Mouse (Mus musculus) gonadal fat pad, adult 2 months (tissue): ENCODE results near the gene Pla2g6. TPM values are rescaled to one million over a fixed set of nuclear protein-coding genes. Genes with fewer than 3 reads are reported as not detected.

Source experiments
- DNase-seq: peaks from one replicate; pipeline ENCODE4 v3.0.0-alpha.2; 2012; ENCODE audit warnings: low read depth
- polyA plus RNA-seq: library from polyadenylated mRNA; depleted of rRNA; stranded (reverse); fragments of >200 nt; gene quantifications from 2 replicates; pipeline ENCODE4 v1.2.3, GENCODE M21; 2012

The Pla2g6 gene
- polyA plus RNA-seq, 1 experiment: 44.8 TPM

DNA sequence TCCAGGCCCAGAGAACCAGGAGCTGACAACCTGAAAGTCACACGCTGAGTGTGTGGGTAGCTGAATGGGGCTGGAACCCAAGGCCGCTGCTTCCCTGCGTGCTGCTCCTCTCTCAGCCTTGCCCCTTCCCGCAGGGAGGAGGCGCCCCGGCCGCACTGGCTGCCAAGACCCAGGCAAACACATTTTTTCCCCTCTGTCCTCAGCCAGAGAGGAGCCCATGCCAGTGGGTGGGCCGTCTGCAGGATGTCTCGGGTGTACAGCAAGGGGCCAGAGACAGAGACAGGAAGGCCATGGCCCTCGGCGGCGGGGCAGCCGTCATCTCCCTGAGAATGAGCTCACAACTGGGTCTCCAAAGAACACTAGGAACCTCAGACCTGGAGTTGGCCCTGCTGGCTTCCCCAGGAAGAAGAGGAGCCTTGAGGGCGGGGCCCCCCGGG, 23.2 kb upstream of the Pla2g6 start:
- DNase-seq: no peak

DNA sequence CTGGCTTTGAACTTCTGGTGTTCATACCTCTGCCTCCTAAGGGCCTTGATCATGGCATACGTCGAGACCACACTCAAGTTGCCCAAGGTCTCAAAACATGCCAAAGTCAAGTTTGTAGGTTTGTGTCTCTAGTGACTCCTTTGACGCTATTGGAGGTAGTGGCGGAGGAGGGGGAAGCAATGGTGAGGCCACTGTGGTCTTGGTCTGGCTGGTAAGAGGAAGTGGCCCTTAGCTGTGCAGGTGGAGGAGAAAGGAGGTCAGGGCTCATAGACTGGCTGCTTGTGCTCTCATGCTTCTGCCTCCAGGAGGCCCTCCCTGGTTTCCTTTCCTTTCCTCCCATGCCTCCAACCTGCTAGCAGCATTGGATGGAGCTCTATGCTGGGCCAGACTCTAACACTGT, 22.7 kb upstream of the Pla2g6 start:
- DNase-seq: no peak

DNA sequence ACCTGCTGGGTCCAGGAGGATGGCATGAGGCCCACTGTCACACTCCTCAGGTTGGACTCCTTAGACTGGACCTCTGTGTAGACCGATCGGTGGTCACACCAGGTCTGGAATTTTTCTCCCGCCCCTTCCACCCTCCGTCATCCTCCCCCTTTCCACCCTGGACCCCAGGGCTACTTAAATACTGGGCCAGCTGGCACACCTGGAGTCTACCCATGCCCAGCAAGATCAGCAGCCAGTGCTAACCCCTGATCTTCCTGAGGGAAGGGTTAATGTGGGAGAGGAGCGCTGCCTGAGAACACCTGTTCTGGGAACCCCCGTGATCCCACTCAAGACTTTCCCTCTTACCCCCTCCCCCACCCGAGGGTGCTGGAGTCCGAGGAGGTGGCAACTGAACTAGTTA, 20.5 kb upstream of the Pla2g6 start:
- no peak for DNase-seq

DNA sequence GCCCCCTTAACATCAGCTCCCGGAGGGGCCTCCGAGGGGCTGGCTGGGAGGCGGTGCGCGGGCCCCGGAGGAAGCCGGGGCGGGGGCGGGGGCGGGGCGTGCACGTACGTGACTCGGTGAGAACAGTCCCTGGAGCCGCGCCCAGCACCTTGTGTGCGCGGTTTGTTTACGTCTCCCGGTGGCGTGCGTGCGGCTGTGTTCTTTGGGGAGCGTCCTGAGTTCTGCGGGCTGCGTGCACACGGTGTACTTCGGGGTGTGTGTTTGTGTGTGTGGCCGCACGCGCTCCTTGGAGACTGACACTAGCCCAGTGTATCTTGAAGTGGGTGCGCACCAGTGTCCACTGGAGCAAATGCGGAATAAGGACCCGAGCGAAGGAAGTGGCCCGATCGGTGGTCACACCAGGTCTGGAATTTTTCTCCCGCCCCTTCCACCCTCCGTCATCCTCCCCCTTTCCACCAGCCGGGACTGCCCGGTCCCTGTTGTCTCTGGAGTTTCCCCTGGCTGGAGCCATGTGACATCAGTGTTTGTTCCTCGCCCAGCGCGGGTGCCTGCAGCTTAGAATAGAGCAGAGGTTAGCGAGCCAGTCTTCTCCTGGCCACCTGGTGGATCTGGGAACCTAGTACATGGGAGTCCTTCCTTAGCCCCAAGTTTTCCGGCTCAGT, 19.8 kb upstream of the Pla2g6 start:
- DNase-seq: no peak

DNA sequence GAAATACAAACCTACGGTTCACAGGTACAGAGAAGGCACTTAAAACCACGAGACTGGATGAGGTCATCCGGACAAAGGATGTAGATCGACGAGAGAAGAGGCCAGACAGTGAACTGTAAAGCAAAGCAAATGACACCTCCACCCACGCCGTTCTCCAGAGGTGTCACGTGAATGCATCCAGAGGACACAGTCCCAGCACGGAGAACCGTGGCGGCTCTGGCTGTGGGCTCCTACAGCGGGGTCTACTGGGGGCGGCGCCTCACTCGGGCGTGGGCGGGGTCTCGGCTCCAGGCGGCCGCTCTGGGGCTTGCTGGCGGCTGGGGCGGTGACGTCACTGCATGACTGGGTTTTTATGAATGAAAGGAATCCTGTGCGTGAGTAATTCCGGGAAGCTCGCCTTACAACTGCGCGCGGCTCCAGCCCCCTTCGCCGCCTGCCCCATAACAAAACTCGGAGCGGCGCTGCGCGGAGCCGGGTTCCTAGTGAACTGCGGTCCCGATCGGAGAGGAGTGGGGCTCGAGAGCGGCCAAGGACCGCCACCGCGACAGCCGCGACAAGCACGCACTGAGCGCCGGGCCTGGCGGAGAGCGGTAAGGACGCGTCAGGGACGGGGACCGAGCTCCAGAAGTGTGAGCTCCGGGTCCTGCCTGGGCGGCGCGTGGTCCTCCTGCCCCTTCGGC, 19.1 kb upstream of the Pla2g6 start:
- DNase-seq: no peak

DNA sequence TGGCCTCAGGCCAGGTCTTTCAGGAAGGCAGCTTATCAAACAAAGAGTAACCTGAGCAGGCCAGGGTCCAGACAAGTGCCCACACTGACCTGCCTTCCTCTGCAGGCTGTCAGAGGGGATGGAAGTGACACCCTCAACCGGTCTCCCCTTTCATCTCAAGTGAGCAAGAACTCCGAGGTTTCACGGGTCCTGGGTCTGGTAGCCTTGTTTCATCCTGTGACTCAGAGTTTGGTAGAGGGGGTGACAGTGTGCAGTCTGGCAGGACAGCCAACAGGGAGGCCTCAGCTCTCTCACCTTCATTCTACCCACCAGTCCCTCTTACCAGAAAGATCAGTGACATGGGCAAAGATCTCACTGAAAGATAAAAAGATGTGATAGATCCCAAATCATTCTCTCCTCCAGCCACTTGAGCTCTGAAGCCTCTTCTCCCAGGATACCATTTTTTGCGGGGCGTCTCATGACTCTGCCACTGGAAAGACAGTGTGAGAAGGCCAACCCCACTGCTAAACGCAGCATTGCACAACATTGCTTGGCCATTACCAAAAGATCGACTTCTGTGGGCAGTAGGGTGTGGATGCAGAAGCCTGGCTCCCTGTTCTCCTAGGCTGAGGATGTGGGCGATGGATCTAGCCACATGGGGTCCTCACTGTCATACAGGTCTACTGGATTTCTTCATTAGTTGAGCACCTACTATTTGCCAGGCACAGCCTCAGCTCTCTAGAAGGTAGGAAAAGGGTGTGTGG, 18.0 kb upstream of the Pla2g6 start, which contains the start of gene Maff:
TSS of gene Maff (plus strand) at position 571 of the 743 bp plus-strand sequence.
- DNase-seq: no peak

DNA sequence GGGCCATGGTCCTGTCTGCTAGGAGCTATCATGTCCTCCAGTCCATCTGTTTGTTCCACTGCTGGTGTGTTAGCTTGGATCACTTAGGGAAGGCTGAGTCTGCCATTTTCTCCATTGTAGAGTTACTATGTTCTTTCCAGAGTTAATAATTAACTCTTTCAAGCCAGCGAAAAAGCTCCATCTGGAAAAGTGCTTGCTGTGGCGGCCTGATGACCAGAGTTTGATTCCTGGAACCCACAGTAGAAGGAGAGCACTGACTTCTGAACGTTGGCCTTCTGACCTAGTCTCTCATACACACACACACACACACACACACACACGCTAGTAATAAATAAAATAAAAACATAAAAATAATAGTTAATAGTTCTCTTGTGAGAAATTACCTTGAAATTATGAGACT, 16.4 kb upstream of the Pla2g6 start:
- DNase-seq: no peak

DNA sequence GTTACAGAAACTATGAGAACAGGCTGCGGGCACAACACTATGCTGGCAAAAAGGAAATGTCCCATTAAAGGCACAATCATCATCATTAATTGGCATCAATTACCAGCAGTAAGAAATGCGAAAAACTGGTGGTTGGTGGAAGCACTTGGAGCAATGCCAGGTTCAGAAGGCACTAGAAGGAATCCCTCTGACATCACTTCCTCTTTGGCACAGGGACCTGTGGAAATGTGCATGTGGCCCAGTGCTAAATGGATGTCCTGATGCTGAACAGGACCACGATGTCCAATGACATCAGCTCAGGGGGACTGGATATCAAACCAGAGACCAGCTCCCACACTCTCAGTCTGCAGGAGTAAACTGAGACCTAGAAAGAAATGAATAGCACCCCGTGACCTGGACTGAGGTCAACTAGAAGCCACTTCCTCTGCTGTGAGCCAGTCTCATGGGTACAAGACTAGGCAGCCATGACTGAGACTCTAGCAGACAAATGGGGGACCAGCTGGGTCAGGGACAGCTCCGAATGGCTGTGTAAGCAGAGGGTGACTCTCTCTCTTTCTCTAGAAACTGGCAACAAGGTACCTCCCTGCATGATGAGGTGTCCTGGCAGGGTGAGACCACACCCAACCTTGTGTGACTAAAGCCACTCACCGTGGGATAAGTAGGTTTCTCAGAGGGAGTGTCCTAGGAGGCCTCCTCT, 14.6 kb upstream of the Pla2g6 start:
- no peak for DNase-seq

DNA sequence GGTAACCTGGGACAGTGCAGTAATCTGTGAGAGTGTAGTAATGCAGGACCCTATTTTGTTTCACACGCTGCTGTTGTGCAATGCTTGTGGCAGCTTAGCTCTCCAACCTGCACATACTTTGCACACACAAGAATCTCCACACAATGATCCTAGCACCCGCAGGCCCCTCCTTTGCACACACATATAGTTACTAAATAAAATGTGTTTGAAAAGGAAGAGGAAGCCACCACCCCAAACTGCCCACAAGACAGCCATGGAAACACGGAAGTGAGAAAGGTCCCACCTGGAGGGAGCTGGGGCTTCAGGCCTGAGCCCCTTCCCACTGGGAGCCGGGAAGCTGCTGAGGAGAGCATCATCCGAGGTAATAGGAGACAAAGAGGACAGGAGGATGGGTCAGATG, 10.8 kb upstream of the Pla2g6 start:
- no peak for DNase-seq

DNA sequence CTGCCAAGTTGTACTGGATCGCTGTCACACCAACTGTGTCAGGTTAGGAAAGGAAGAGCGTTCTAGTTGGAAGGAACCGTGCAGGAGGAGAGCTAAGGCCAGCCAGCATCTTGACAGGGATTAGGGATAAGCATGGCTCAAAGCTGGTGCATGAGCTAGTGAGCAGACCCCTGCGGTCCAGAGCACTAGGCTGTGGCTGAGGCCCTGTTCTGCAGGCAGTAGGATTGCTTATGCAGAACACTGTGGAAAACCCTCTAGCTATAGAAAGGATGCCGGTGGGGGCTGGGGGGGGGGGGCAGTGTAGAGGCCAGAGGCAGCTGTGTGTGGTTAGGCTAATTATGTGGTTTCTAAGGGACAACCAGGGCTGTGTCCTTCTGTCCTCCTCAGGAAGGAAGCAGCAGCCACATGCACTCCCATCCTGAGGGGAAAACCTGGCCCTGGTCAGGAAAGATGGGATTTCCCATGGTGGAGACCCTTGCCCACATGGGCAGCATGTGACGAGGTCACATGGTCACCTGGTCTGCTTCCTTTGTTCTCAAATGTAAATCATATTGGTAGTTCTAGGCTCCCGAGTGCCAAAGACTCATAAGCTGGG, 7.0 kb upstream of the Pla2g6 start:
- DNase-seq: no peak

DNA sequence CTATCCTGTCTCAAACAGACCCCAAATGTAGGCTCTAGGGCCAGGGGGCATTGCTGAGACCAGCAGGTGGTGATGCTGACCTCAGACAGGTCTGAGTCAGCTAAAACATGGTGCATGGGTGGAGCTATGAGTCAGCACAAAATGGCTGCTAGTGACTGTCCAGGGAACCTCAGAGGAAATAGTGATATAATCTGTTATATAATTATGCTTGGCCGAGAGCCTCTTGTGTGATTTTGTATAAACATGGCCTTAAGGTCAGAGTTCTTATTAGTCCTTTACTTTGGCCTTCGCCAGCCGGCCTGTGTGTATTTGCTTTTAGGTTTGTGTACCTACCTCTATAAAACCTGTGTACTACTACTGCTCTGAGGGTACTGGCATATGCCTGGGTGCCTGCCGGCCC, 5.2 kb upstream of the Pla2g6 start:
- no peak for DNase-seq

DNA sequence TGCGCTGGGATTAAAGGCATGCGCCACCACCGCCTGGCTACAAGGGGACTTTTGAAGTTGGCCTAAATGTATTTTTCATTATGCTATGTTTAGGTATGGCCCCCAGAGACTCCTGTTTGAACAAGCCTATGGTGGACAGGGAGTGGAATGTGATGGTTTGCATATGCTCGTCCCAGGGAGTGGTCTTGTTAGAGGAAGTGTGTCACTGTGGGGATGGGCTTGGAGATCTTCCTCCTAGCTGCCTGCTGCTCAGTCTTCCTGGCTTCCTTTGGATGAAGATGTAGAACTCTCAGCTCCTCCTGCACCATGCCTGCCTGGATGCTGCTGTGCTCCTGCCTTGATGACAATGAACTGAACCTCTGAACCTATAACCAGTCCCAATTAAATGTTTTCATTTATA, 2.3 kb upstream of the Pla2g6 start:
- DNase-seq: no peak

DNA sequence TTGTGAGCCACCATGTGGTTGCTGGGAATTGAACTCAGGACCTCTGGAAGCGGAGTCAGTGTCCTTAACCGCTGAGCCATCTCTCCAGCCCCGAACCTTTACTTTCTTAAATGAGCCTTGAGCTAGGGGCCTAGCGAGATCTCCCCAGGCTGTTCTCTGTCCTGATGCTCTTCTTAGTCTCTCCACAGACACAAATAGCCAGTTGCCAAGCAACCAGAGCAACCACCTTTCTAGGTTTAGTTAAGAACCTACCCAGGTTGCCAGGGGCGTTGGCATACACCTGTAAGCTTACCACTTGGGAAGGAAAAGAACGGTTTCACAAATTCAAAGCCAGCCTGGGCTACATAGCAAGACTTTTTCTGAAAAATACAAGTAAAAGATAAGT, 1.8 kb upstream of the Pla2g6 start:
- DNase-seq: no peak

DNA sequence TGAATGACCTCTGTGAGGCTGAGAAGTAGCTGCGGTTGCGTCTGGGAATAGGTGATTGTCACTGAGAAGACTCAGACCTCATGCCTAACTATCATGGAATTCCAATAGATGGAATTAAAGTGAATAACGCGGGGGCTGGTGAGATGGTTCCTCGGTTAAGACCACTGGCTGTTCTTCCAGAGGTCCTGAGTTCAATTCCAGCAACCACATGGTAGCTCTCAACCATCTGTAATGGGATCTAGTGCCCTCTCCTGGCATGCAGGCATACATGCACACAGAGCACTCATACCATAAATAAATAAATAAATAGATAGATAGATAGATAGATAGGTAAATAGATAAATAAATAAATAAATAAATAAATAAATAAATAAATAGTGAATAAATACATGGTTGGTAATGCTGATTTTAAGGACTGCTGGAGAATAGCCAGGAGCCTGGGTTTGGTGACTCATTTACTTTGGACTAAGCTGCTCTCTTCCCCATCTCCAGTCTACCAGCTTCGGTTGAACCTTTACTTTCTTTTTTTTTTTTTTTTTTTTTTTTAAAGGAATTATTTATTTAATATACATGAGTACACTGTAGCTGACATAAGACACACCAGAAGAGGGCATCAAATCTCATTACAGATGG, 1.3 kb upstream of the Pla2g6 start:
- no peak for DNase-seq

DNA sequence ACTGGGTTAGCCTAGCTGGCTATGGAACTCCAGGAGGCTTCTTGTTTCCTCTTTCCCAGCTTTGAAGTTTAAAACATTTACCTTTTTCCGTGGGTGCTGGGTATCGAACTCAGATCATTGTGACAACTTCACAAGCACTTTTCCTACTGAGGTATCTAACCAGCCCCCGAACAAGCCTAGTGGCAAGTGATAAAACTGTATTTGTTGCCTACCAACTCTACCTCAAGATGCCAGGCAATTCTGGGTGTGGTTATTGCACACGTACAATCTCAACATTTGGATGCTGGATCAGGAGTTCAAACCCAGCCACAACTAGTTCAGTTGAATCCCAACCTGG, 717 bp upstream of the Pla2g6 start:
- no peak for DNase-seq

DNA sequence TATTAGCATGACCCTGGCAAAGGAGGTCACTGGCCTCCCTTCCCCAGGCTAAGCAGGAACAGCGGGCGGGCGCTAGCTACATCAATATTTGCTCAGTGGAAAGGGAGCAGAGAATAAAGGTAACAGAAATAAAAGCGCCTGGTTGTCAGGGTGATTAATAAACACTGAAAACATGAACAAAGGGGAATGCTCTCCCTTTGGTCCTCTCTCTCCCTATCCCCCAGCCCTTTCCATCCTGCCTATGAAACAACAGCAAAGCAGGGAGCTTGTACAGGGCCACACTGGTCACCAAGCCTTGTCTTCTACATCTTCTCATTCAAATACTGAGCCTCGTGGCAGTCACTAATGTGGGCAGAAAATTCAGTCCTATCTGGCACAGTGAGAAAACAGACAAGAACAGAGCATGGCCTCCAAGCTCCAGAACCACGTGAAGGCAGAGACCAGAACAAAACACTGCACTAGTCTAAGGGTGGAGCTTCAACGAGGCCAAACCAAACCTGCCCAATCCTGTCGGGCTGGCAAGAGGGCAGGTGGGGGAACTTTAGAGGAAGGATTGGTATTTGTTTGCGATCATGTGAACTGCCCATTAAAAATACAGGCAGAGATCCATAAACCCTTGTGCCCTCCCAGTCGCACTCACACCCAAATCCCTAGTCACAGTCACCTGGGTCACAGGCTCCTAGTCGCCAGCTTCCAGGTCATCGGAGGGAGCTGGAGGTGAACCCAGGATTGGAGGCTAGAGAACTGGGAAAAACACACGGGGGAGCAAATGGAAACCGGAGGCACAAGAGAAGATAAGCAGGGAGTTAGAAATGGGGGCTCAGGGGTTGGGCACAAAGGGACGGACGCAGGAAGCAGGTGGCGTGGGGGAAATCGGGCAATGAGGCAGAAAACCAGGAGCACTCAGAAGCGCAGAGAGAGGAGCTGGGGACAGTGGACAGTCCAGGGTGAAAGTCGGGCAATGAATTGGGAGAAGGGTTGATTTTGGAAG, 924 bp downstream of the Pla2g6 start:
- no peak for DNase-seq

DNA sequence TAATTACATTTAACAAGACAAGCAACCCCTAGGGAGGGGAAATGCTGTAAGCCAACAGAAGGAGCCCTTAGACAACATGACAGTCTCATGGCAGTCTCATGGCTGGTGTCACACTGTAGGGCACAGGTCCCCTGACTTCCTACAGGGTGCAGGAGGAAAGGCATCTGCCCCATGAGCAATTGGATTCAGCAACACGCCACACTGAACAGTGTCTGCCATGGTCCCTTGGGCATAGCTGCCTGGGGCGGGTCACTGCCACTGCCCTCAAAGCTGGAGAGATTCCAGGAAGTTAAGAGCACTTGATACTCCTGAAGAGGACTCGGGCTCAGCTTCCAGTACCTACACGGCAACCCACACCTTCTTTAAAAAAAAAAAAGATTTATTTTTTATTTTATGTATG, 1.9 kb downstream of the Pla2g6 start:
- DNase-seq: no peak

DNA sequence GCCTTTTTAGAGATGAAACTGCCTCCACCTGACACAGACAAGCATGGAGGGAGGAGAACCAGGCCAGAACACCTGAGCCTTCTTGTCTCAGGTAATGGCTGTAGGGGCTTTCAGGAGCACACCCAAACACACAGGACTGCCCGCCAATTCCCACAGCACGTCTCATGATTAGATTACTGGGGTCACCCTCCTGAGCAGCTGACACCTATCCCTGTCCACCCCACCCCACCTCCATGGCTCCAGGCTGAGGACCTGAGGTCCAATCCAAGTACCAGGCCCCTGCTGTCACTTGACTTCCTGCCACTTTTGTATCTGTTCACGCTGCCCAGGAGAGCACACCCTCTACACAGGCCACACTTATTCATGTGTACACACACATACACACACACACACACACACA, 2.4 kb downstream of the Pla2g6 start:
- DNase-seq: no peak

DNA sequence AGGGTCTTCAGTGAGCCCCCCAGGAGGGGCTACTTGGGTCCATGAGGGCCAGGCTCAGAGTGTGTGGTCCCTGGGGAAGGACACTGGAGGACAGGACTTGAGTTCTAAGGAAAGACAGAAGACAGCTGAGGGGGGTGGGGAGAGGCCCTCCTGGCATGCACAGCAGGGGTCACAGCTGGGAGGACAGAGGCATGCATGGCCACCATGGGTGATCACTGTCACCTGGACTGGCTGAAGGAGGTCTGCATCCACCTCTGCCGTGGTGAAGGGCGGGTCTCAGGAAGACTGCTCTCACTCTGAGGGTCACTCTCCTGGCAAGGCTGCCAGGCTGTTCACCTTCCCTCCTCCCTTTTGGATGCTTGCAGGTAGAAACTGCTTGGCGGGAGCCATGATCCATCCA, 3.8 kb downstream of the Pla2g6 start:
- DNase-seq: no peak

DNA sequence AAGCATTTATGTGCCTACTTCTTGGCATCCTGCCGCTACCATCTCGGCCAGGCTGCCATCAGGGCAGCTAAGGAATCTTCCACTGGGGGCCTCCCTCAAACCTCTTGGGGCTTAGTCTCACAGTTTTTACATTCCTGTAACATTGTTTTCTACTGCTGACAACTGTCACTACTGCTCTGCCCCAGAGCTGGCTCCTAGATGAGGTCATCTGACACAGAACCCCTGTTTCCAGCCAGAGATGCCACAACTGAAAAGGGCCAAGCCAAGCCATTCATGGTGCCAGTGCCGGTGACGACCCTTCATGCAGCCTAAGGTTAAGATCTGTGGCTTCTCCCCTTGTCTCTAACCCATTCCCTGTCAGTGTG, 4.4 kb downstream of the Pla2g6 start:
- DNase-seq: no peak
